Mouse (Mus musculus): ENCODE results near the gene Xdh.

GRCm38 (mm10) chr17:73991264-73991663 is 41.3 kb upstream of the Xdh start:
- TF ChIP-seq POLR2A (IDR thresholded peaks at IDR 0.05; ENCODE audit: insufficient read depth, low read length): no peak
- no peak for TF ChIP-seq CTCF (IDR thresholded peaks at IDR 0.05; ENCODE audit: low read depth, low read length)
